Mouse (Mus musculus) CH12.LX (cell line): Measurements from ENCODE around the gene Zfp184.

ENCODE experiments used
- CHD2 ChIP-seq: IDR thresholded peaks from 2 replicates; pipeline ENCODE4 v1.6.1; 2011; ENCODE audit warnings: low read length, improper control_type of control experiment
- CTCF ChIP-seq, 2 experiments: IDR thresholded peaks in 1 of 2; conservative IDR thresholded peaks in 1 of 2; 2 replicates each; pipeline ENCODE4 v1.5.1; 2011 to 2012; ENCODE audit warnings: low read depth in 2 of 2, low read length in 2 of 2, improper control_type of control experiment in 1 of 2, inconsistent platforms in 1 of 2, mild to moderate bottlenecking in 1 of 2, moderate library complexity in 1 of 2
- EP300 ChIP-seq: IDR thresholded peaks from 2 replicates; pipeline ENCODE4 v1.6.1; 2011; ENCODE audit warnings: low read length, improper control_type of control experiment
- ETS1 ChIP-seq: conservative IDR thresholded peaks from 2 replicates; pipeline ENCODE4 v1.6.1; 2012; ENCODE audit warnings: low read depth, mild to moderate bottlenecking, inconsistent platforms, low read length, improper control_type of control experiment, moderate library complexity
- GABPA ChIP-seq: IDR thresholded peaks from 2 replicates; pipeline ENCODE4 v1.6.1; 2012; ENCODE audit warnings: low read depth, low read length, improper control_type of control experiment, inconsistent platforms; ENCODE audit not compliant: insufficient replicate concordance
- HCFC1 ChIP-seq: IDR thresholded peaks from 2 replicates; pipeline ENCODE4 v1.6.1; 2012; ENCODE audit warnings: low read depth, mild to moderate bottlenecking, inconsistent platforms, low read length, improper control_type of control experiment
- MAFK ChIP-seq: IDR thresholded peaks from 2 replicates; pipeline ENCODE4 v1.6.1; 2011; ENCODE audit warnings: low read length, improper control_type of control experiment; ENCODE audit not compliant: insufficient replicate concordance
- MAX ChIP-seq: IDR thresholded peaks from 2 replicates; pipeline ENCODE4 v1.6.1; 2011; ENCODE audit warnings: low read length, improper control_type of control experiment
- MAZ ChIP-seq: IDR thresholded peaks from 2 replicates; pipeline ENCODE4 v1.6.1; 2012; ENCODE audit warnings: low read depth, mild to moderate bottlenecking, inconsistent platforms, low read length, improper control_type of control experiment, moderate library complexity
- NELFE ChIP-seq: IDR thresholded peaks from 2 replicates; pipeline ENCODE4 v1.6.1; 2011; ENCODE audit warnings: low read depth, low read length, improper control_type of control experiment
- POLR2A ChIP-seq: IDR thresholded peaks from 2 replicates; pipeline ENCODE4 v1.6.1; 2011; ENCODE audit warnings: low read depth, mild to moderate bottlenecking, improper control_type of control experiment, low read length
- RCOR1 ChIP-seq: conservative IDR thresholded peaks from 2 replicates; pipeline ENCODE4 v1.6.1; 2012; ENCODE audit warnings: low read depth, mild to moderate bottlenecking, inconsistent platforms, low read length, improper control_type of control experiment
- ZC3H11A ChIP-seq: IDR thresholded peaks from 2 replicates; pipeline ENCODE4 v1.6.1; 2012; ENCODE audit warnings: low read depth, mild to moderate bottlenecking, inconsistent platforms, low read length, improper control_type of control experiment
- ZNF384 ChIP-seq: IDR thresholded peaks from 2 replicates; pipeline ENCODE4 v1.6.1; 2012; ENCODE audit warnings: low read depth, low read length, improper control_type of control experiment, inconsistent platforms

GRCm38 (mm10) chr13:21996840-21997185, 51.9 kb downstream of the Zfp184 start:
- TF ChIP-seq EP300 (no peak), ZC3H11A (no peak), CTCF (conservative IDR thresholded peaks at IDR 0.05 in 1 of 2, IDR thresholded peaks at IDR 0.05 in 1 of 2; ENCODE audit: low read depth in 2 of 2, low read length in 2 of 2) (no peak), HCFC1 (no peak), MAFK (no peak), MAZ (no peak), ZNF384 (no peak), POLR2A (no peak), NELFE (no peak), ETS1 (no peak), MAX (no peak), GABPA (no peak), RCOR1 (no peak), CHD2 (no peak)
